Mouse (Mus musculus): ENCODE measurements around the gene Ppdpf.
"Not testable (repeated sequence)": the region's sequence is repeated elsewhere in the genome, so short reads cannot be mapped to it uniquely, and the experiment has no call there.

The Ppdpf gene

DNA sequence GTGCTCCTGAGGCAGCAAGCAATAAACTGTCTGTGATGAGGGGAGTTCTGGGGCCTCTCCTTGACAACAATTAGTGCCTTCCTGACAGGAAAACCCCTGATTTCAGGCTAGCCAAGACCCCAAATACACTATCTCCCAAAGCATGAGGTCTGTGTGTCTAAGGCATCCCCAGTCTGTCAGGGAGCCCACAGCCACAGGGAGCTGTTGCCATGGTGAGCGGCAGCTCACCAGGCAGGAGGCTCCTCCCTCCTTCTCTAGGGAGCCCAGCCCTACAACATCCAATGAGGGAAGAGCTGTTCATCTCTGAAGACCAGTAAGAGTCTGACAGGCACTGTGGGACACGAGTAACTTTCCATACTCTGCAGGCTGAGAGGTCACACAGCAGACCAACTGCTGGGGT, 27.3 kb upstream of the Ppdpf start:
- DNase-seq = no peak

DNA sequence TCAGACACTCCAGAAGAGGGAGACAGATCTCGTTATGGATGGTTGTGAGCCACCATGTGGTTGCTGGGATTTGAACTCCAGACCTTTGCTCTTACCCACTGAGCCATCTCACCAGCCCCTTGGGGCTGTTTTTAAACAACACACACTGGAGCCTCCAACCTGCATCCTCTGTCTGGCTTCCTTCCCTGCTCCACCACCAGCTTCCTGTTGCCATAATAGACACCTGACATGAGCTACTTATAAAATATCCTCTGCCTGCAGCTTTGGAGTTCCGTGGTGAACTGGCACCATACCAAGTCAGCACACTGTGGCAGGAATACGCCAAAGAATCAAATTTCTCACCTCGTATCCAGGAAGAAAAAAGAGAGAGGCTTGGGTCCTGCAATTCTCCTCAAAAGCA, 26.2 kb upstream of the Ppdpf start:
- DNase-seq = no peak

DNA sequence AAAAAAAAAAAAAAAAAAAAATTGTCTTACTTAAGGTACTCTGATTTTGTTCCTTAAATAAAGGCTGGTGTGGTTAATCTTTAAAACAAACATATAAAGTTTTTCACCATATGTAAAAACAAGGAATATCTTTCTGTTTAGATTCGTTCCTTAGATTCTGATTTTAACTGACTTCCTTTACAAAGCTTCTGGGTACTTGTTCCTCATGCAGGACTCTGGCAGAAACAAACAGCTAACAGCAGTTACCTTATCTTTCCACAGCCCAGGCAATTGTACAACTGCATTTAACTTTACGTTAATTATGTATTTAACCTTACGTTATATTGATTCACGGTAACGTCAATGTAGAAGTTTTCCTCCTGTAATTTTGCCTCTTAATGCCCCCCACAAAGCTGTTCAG, 20.6 kb upstream of the Ppdpf start:
- no peak for DNase-seq

DNA sequence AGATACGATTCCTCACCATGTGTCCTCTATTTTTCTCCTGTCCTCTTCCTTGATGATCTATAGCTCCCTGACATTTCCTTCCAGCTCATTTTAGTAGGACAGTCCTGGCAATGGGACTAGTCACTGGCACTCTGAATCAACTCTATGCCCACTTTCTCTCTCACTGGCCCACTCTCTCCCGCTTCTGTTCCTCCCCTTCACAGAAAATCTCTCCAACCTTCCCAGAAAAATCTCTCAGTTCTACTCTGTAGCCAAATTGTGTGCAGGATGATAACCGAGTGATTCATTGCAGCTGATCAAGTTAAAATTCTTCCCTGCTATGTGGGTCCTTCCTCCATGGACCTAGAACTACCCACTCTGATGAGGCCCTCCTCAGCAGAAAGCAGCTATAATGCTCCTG, 12.4 kb upstream of the Ppdpf start:
- DNase-seq = no peak

DNA sequence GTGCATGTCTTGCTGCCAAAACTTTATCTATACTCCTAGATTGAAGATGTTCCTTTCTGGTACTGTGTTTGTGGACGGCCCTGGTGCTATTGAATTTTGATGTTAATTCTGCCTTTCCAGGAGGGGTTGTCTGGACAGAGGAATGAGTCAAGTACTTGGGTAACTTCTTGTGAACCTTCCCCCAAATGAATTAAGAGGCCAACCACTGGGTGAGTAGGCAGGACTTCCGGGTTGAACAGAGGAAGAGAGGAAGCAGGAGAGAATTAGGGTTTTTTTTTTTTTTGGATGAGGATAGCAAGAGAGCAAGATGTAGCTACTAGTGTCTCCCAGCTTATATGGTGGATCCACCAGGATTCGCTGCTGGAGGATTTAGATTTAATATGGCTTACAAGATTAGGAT, 9.0 kb upstream of the Ppdpf start:
- no peak for DNase-seq

DNA sequence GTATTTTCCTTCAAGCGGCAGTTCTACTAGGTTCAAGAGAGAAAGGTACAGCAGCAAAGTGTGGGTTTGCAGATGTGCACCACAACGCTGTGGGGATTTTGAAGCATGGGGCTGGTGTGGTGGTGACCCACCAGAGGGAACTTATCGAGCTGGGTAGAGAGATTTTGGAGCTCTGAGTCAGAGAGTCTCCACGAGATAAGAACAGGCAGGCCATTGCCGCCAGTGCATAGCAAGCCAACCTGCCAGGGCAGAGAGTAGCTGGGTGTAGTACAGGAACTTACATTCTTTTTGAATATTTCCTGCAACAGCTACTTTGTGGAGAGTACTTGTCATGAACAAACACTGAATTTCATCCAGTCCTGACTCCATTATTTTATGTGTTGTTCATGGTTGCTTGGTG, 8.6 kb upstream of the Ppdpf start:
- DNase-seq = no peak

DNA sequence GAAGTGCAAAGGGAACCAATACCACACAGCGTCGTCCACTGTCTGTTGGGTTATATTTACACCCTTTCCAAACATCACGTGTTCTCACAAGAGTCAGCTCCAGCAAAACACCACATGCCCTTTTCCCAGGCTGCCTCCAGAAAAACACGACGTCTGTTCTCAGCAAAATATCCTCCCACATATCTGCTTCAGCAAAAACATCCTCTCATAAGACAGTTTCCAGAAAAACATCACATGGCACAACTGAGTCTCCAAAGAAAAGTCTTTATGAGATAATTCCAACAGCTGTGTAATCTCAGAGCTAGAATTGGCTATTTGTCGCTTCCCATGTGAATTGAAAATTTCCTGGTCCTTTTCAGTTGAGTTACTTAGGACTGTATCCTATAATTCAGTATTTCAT, 6.1 kb upstream of the Ppdpf start:
- DNase-seq = no peak

DNA sequence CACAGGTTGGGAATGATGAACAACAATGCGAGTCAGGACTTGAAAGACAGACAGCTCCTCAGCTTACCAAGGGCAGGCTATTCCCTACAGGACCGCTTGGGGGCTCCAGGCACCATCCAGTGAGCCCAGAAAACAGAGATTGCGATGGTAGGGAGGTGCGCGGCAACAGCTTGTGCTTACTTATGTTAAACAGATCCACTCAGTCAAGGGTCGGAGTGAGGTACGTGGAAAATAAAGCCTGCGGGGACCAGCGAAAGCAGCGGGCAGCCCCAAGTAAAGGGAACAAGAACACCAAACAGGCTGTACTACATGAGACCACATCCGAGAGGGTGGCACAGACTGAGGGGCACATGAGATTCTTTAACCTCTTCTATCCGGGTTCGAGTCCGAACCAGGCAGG, 412 bp upstream of the Ppdpf start:
- peak; percentile 75 to 81 for DNase-seq

DNA sequence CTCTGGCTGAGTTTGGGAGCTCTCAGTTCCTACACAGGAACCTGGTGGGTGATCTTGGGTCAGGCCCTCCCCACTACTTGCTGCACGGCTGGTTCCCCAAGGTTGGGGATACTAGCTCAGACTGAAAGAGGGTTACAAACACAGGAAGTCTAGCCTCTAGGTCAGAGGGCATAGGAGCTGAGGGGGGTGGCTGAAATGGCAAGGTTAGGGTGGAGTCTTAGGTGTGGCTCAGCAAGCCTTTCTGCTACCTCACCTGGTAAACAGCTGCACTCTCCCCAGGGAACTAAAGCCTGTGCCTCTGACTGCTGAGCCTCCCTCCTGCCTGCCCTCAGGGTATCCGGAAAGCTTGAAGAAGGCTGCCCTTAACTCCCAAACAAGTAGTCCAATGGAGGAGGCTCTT, 1.6 kb downstream of the Ppdpf start:
- peak in 1 of 2 experiments; percentile 33 for DNase-seq

DNA sequence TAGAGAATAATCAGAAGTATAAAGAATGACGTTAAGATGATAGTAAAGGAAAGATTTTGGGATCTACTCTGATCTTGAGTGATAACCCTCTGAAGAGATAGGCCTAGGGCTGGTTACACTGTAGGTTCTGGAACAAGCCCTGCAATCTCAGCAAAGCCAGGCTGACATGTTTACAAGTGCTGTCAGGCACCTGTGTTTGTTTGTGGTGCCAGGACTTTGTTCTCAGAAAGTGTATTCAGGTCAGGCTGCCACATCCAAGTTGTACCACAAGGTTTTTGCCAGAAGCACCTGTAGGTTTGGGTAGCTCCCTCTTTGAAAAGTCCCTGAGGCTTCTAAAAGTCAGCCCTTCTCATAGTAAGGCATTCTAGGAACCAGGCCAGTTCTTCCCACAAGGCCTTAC, 2.3 kb downstream of the Ppdpf start:
- DNase-seq = no peak

DNA sequence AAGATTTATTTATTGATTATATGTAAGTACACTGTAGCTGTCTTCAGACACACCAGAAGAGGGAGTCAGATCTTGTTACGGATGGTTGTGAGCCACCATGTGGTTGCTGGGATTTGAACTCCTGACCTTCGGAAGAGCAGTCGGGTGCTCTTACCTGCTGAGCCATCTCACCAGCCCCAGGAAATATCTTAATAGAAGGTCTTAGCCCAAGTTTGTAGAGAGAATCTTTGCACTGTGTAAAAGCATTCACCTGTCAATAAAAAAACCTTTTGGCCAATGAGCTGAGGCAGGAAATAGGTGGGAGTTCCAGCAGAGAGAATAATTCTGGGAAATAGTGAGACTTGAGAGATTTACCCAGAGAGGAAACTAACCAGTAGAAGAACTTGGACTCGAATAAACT, 4.3 kb downstream of the Ppdpf start:
- not testable (repeated sequence) for DNase-seq

DNA sequence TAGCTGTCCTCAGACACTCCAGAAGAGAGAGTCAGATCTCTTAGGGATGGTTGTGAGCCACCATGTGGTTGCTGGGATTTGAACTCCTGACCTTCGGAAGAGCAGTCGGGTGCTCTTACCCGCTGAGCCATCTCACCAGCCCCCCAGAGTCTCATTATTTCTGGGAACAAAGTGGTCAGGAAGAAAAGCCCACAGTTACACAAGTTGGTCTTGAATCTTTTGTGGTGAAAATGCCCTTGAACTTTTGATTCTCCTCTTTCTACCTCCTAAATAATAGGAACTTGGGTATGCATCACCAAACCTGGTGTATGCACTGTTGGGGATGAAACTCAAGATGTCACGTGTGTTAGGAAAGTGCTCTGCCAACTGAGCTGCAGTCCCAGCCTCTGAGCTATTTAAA, 4.9 kb downstream of the Ppdpf start:
- no peak for DNase-seq

DNA sequence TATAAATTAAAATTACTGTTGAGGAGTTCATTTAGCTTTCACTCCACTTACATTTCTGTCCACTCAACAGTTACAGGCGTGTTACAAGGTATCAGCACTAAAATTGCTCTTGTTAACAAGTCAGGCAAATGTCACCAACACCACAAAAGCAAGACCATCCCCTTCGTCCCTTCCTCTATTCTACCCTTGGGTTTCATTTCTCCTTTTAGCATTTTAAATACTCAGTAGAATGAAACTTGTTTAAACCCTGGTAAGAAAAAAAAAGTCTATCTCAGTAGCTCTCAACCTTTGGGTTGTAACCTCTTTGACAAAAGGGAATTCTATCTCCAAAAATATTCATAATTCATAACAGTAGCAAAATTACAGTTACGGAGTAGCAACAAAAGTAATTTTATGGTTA, 6.0 kb downstream of the Ppdpf start:
- DNase-seq = no peak

DNA sequence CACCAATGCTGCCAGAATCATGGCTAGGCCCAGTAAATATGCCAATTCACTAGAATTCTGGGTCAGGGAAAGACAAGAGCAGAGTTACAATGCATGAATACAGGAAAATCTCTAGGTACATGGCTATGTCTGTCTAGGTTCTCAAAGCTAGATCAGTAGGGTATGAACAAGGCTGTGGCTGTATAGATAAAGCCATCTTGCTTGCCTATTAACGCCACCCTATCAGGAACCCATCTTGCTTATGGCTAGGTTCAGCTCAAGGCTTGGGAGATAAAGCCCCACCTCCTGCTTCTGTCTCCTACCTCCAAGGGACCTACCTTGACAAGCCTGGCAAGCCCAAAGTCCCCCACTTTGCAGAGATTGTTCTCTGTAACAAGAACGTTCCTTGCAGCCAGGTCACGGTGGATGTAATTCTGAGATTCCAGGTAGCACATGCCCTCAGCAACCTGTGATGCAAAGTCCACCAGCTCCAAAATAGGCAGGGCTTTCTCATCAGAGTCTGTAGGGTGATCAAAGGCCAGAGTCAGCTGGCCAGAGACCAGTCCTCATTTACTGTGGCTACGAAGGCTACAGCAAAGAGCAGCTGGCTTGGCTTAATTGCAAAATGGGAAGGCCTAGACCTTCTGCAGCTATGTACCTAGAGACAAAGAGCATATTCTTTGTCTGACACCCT, 9.7 kb downstream of the Ppdpf start:
- no peak for DNase-seq

DNA sequence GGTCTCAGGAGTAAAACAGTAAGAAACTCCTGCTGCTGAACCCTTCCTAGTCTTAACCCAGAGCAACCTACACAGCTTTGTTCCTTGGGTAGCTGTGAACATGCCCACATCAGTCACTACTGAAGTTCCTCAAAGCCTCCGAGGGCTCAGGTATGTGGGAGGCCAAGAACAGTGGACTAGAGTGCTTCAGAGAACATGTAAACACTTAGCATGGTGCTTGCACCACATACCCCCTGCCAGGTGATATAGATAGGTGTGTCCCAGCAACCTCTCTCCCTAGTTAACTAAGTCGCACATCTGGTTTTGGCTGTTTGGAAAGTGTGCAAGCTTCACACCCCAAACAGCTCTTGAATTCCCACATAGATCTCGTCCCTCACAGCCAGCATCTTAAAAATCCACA, 14.6 kb downstream of the Ppdpf start:
- no peak for DNase-seq

DNA sequence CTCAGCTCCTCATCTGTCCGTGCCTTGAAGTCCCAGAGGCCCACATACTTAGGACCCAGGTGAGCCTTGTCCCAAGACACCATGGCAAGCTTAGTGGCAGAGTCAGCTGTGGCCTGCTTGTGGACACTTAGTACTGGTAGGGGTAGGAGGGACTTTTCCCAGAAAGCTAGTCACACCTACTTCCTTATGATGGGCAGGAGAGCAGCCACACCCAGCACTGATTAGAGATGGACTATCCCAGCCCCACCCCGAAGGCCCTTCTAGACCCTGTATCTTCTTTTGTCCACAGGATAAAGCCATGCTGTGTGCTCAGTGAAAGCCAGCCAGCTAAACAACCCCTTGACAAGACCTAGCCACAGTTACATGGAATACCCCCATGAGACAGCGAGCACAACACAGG, 15.4 kb downstream of the Ppdpf start, which contains the start of gene Ptk6:
Ptk6 (minus strand) TSS at position 368 of the 400 bp plus-strand sequence.
- DNase-seq = no peak

DNA sequence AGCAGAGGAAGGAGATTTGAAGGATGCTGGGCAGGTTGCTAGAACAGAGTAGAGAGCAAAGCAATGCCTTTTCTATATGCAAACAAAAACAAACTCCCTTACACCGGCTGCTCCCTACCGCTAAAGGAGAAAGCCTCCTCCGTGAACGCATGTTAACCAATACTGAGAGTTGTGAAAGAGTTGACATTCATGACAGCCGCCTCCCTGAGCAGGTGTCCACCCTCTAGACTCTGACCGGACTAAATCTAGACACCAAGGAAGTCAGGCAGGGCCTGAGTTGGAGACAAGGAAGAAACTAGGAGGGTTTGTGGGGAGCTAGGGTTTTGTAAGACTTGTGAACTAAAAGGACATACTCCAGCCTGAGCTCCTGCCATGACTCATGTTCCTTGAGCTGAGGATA, 15.8 kb downstream of the Ppdpf start:
- DNase-seq = no peak

DNA sequence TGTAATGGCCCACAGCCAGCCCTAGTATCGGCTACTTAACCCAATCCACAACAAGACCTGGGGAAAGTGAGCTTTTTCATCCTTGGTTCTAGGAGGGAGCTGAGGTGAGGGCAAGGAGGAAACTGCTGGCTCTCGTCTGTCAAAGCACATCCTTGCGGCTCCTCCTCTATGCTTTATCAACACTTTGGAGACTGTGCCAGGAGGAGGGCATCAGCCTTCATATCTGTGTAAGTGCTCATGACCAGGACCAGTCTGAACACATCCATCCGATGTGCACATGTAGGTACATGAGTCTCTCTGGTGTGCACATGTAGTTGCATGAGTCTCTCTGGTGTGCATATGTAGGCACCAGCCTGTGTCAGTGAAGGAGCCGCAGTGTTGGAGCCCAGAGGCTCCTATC, 18.6 kb downstream of the Ppdpf start:
- no peak for DNase-seq

DNA sequence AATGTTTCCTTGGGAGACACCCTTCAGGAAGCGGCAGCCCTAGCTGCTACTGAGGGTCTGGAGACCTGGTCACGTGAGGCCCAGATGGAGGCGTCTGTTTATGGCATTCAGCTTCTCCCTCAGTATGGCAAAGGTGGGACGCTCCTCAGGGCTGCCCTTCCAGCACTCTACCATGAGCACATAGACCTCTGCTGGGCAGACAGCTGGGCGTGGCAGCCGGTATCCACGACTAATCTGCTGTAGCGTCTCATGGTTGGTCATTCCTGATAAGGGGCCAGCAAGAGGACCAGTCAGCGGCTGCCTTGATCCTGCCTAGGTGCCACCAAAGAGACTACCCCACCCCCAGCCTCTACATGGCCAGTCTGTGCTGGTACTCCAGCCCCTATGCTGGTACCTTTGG, 19.1 kb downstream of the Ppdpf start:
- no peak for DNase-seq

DNA sequence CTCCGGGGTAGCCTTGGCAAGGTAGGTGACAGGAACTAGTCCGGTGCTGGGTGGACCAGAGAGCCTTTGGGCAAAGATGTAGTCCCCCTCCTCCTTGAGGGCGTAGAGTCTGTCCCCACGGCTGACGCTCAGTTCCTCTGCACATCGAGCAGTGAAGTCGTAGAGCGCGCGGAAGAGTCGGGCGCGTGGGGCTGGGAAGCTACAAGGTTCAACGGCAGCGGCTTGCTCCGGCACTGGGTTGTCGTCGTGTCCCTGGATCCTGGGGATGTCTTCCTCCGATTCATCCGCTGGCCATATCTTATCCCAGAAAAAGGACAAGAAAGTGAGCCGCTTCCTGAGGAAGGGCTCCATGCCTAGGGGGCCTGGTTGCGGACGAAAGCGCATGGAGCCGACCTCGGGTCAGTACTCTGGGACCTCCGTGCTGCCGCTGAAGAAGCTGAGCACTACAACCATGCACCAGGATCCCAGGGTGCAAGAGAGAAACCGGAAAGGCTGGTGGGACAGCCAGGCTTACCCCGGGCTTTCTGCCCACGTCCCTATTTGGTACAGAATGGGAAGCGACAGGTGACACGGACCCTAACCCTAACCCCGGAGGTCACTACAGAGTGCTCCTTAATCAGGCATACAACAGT, 25.5 kb downstream of the Ppdpf start:
- DNase-seq = no peak

DNA sequence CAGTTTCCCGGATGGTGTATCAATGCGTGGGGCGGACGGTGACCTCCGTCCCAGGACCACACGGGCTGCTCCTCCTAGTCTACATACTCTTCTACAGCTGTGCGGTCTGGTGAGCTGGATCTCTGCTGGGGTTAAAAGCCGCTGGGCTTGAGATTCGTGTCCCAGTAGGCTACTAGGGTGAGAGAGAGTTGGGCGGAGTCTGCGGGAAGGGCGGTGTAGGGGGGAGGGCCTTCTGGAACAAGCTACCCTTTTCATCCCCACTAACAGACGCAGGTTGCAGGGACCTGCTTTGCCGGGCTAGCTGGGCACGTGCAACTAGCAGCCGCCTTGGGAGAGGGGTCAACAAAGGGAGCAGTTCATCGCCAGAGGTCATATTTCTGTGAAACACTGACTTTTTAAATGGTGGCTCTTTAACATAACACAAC, 26.0 kb downstream of the Ppdpf start, which contains the start of gene Srms:
Srms (minus strand) TSS at position 165 of the 425 bp plus-strand sequence.
- DNase-seq = peak in 1 of 2 experiments; percentile 33

DNA sequence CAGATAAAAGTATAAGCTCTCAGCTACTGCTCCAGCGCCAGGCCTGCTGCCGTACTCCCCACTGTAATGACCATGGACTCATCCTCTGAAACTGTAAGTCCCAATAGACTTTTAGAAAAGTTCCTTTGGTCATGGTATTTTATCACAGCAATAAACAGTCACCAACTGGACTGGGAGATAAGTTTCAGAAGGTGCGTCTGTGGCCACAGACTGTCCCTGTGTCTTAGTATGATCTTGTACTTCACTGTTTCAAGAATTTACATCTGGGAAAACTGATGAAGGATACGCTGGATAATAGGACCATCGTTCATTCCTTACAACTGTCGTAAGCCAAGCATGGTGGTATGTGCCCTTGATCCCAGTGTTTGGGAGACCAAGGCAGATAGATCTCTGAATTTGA, 29.0 kb downstream of the Ppdpf start:
- DNase-seq = no peak

DNA sequence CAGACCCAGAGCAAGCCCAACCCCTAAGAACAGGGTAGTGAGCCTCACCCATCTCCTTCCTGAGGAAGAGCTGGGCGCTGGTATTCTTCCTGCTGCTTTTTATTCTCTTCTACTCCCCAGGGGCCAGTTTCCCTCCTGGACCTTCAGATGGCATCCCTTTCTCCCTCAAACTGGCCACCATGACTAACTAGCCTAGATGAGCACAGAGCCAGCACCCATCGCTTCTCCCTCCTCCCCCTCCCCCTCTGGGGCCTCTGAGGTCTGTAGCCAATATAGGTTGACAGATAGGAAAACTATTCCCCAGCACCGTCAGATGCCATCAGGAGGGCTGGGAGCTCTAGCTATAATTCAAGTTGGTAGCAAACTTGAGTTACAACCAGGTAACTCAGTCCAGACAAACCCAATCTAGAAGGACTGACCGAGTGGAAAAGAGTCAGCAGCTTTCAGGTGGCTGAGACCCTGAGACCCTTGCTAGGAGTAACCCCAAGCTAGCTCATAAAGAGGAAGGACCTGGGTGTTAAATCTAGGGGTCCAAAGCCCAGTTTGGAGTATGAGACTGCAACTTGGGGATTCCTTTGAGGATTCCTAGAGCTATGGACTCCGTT, 31.9 kb downstream of the Ppdpf start:
- DNase-seq = no peak

DNA sequence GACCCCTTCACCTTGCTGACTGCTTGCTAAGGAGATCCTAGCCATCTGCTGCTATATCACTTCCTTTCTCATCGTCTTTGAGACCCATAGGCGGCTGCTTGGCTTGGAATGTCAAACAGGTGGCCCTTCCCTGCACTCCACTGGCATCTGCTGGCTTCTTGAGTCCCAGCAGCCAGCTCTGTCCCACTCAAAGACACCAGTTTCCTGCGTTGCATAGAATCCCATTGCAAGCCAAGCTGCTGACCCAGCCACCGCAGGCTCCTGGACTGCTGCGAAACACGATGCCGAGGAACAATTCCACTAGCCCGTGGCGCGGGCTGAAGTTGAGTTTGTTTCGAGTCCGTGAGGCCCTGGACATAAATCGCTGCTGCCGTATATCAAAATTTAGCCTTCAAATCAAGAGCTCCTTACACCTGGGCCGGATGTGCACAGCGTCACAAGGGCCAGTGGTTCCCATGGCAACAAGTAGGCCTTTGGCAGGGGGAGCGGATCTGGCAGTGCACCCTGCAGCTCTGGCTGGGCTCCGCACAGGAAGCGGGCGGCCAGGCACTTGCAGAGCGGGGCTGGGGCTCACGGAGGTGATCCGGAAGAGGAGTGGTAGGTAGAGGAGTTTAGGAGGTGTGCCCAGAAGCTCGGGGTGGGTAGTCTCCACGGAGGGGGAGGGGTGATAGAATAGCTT, 32.6 kb downstream of the Ppdpf start, which contains the start of gene Fndc11:
Fndc11 (plus strand) TSS at position 476 of the 679 bp plus-strand sequence.
- DNase-seq = peak; percentile 89 to 96

Measured in thymus, adult 18-20 months (tissue).